Mouse (Mus musculus) cerebellum, adult 8-10 months (tissue): Measurements from ENCODE around the gene Tfap4.

Source experiments
- DNase-seq: peaks from one replicate; pipeline ENCODE4 v3.0.0; 2022

Tfap4 gene

DNA sequence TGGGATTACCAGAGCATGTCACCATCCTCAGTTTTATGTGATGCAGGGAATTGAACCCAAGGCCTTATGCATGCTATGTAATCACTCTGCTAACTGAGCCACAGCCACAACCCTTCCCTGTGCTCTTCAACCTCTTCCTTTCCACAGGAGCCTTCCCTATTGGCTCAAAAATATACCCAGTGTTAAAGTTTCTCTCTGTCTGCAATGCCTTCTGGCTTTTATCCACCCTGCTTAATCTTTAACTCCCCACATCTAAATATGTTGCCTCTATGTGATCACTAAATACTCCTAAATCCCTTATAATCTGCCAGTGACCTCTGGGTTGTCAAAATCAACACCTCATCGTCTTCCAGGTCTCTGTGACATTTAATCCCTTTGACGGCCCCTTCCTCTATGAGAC, 41.7 kb downstream of the Tfap4 start:
- DNase-seq = no peak

- no peak for DNase-seq
These were observed 45.3 kb downstream of the Tfap4 start for GRCm38 (mm10) chr16:4514383-4514782.

- no peak for DNase-seq
These were observed 46.8 kb downstream of the Tfap4 start for GRCm38 (mm10) chr16:4512661-4513438.

- DNase-seq = no peak
These were observed 48.3 kb downstream of the Tfap4 start for GRCm38 (mm10) chr16:4511371-4511770.

- no peak for DNase-seq
These were observed 53.5 kb downstream of the Tfap4 start for GRCm38 (mm10) chr16:4506181-4506580.

DNA sequence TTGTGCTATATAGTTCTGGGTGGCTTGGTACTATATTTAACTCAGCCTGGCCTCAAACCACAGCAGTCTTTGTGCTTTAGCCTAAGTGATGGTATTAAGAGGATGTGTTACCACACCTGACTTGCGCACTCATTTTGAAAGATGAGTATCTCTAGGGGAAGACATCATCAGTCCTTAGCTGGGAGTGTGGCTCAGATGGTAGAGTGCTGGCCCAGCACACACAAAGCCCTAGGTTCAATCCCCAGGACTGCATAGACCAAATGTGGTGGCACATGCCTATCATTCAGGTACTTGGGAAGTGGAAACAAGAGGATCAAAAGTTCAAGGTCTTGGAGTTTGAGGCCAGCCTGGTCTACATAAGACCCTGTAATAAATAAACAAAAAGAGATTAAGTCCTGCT, 56.2 kb downstream of the Tfap4 start:
- DNase-seq = no peak

GRCm38 (mm10) chr16:4502568-4502967, 57.1 kb downstream of the Tfap4 start:
- DNase-seq = no peak

DNA sequence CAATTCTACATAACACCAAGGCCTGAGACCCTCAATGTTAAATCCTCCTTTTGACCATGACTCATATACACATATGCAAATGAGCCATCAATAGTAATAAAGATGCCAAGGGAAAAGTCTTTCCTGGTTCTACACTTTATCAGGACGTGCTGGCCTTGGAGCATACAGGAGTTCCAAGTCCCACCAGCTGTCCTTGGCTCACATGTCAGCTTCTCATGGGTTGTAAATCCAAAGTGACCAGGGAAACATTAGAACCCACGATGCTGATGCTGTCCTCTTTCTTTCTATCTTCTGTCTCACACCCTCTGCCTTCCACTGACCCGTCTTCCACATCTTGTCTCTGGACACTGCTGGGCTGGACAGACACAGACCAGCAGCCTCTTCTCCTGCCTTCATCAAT, 58.0 kb downstream of the Tfap4 start:
- no peak for DNase-seq

- no peak for DNase-seq
These were observed 58.9 kb downstream of the Tfap4 start for GRCm38 (mm10) chr16:4500598-4501385.

- no peak for DNase-seq
These were observed 61.7 kb downstream of the Tfap4 start for GRCm38 (mm10) chr16:4497762-4498607.

GRCm38 (mm10) chr16:4496470-4496869, 63.2 kb downstream of the Tfap4 start:
- DNase-seq = no peak

DNA sequence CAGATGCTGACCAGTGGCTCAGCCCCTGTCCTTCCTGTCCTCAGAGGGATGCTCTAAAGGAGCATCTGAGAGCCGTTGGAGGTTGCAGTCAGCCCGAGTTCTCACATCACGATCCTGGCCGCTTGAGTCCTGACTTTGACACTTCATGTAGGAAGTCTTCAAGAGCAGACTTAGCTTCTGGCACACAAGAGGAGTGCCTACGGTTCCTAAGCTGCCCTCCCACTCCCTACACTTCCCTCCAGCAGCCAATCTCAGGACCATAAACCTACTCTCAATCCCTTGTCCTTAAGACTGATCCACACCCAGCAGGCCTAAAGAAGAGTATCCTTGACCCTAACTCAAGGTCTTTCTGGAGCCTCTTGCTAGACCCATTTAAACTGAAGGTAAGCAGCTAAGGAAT, 63.8 kb downstream of the Tfap4 start:
- DNase-seq = no peak
